Mouse (Mus musculus) cerebellum, postnatal 4 days (tissue): ENCODE results near the gene Taldo1.

Experiments used
- DNase-seq, 2 experiments: peaks; one replicate each; pipeline ENCODE4 v3.0.0; 2022; ENCODE audit warnings: low spot score in 2 of 2, mixed read lengths in 1 of 2

Gene Taldo1

DNA sequence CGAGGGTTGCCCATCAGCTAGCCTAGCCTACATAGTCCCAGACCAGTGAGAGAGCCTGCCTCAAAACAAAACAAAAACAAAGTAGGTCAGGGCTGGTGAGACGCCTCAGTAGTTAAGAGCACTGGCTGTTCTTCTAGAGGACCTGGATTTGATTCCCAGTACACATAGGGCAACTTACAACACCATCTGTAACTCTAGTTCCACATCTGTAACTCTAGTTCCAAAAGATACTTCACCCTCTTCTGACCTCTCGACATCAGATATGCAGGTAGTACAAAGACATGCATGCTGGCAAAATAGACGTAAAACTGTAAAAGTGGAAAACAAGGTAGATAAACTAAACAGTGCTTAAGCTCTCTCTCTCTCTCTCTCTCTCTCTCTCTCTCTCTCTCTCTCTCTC, 31.8 kb downstream of the Taldo1 start:
- DNase-seq = no peak

DNA sequence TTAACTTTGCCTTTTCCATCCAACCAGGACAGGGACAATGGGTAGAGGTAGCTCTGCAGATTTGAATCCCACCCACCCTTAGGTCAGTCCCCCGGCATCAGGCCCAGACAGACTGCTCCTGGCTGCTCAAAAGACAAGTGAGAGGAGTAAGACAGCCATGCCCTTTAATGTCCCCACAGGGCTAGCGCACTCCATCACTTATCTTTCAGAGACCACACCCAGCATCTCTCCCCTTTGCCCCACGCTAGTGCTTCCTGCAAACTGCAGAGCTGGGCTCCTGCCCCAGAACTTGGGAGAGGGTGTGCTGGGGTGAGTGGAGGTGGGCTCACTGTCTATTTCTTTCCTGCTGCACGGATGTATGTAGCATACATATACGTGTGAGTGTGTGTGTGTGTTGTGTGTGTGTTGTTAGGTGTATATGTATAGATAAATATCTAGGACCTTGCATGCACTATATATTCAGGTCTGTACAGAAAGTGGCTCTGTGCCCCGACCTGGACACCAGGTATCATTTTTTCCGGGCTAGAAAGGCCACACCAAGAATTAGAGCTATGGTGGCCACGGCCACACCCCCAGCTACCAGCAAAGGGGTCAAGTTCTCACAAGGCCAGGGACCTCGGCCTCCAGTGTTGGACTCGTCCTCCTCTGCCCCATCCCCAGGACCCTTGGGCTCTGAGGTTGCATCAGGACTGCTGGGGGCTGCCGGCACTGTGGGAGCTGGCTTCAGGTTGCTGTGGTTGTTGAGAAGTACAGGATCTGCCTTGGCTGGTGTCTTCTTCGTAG, 35.1 kb downstream of the Taldo1 start:
- DNase-seq = no peak

DNA sequence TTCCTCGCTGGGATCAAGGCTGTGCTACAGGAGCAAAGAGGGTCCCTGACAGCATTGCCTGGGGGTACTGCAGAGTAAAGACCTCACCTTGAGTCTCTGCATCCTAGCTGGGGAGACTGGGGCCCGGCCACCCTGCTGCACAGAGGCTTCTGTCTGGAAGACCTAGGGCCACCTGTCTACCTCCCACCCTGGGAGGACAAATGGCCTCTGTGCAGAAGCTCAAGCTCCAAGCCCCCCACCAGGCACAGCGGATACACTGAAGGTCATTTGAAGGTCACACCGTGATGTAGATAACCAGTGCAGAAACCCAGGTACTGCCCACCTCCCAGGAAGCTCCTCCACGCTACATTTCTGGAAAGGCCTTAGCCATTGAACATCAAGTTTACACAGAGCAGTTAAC, 36.7 kb downstream of the Taldo1 start:
- no peak for DNase-seq

DNA sequence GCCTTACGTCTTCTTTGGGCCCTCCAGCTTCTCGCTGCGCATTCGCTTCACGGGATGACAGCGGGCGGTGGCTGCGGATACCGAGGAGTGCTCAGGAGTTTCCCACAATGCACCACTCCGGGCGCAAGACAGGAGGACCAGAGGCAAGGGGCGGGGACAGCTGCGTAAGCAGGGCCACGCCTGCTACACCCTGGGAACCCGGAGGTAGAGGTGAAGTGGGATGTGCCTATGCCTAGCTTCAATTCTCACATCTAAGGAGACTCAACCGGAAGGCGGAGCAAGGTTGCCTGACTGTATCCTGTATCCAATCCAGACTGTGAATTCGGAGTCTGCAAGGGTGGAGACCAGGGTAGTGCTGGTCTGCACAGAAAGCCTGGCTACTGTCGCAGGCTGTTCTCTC, 37.3 kb downstream of the Taldo1 start, which contains the start of gene Cend1:
Gene Cend1 (minus strand): TSS at position 182 of the 400 bp plus-strand sequence.
- peak in 1 of 2 experiments; percentile 56 for DNase-seq

DNA sequence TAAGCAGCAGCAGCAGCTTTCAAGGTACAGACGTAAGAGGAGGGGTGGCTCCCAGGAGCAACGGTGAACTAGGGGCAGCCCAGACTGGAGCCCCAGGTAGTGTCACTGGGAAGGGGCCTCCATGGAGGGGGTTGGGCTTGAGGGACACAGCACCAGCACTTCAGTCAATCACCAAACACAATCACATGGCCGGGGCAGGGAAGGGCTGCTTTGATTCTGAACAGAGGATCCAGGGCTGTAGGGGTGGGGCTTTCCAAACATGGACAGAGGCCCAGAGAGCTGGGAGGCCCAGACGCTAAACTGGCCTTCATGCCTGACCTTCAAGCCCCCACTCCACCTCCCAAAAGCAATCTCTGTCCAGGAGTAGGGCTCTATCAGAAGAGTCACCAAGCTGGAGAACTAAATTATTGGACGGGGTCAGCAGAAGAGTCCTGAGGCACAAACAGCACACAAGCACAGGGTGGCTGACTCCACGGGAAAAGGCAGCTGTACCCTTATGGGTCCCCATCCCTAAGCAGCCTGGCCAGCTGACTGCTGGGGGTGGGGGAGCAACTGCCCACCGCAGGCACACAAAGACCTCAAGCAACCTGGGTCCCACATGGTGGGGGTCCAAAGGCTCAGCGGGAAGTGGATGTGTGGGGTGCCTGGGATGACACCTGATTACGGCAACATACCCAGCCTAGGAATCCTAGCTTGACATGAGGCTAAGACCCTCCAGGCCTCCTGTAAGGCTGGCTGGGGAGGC, 38.0 kb downstream of the Taldo1 start:
- no peak for DNase-seq

DNA sequence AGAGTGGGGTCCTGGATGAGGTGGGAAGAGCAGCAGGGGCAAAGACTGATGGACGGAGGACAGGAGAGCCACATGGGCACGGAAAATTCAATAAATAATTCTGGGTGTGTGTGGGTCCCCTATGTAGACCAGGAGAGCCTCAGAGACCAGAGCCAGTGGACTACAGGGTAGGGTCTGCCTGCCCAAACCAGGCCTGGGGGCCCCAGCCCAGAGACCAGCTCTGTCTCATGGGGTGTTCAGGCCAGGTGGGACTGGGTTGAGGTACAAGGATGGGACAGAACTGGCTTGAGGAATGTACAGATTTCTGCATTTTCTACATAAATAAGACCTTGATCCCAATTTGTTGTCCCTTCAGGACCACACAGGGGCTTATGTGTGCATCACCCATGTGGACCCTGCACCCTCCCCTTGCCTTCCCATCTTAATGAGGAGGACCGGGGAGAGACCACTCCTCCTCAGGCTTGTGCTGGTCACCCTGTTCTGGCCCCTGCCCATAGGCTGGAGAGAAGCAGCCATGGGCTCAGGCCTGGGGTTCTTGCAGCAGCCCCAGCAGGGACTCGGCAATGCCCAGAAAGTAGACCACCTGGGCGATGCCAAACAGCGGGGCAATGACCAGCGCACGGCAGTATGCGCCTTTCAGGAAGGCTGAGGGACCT, 38.7 kb downstream of the Taldo1 start:
- DNase-seq = no peak

DNA sequence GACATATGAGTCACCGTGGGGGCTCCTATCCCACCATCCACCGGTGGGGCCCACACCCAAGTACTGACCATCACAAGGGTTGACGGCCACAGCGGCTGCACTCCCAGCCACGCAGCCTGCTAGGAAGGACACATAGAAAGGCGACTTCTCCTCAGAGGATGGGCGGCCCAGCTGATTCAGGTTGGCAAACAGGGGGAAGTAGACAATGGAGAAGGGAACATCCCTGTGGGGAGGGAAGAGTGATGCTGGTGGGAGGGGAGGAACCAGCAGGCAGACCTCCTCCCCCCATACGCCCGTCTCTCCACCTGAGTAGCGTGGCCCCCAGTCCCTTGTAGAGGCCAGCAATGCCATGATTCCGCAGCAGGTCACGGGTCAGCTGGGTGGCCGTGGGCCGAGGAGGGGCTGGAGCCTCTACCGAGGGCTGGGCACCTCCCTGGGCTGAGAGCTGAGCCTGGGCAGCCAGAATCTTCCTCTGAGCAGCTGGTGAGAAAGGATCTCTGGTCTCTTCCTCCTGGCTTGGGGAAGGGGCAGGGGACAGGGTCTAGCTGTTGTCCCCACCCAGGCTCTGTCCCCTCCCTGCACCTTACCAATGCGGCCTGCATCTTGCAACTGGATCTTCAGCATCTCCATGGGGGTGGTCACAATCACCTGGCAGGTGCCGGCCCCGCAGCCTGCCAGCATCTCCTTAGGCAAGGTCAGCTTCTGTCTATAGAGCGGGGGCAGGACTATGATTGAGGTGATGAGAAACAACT, 39.6 kb downstream of the Taldo1 start:
- no peak for DNase-seq

DNA sequence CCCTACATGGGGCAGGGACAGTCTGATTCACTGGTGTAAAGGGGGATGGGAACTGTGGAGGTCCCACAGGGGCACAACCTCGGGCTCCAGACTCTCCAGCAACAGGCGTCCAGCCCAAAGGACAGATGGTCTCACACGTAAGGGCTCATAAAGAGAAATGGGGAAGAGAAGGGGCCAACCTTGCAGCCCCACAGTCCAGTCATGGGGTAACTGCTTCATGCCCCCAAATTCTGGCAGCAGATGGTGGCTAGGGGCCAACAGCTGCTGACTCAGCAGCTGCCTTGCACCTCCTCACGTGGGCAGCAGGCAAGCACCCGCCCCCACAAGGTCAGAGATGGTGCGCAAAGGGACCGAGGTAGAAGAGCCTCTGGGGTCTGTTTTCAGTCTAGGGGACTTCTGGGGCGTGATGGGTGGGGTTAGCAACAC, 40.2 kb downstream of the Taldo1 start:
- no peak for DNase-seq

DNA sequence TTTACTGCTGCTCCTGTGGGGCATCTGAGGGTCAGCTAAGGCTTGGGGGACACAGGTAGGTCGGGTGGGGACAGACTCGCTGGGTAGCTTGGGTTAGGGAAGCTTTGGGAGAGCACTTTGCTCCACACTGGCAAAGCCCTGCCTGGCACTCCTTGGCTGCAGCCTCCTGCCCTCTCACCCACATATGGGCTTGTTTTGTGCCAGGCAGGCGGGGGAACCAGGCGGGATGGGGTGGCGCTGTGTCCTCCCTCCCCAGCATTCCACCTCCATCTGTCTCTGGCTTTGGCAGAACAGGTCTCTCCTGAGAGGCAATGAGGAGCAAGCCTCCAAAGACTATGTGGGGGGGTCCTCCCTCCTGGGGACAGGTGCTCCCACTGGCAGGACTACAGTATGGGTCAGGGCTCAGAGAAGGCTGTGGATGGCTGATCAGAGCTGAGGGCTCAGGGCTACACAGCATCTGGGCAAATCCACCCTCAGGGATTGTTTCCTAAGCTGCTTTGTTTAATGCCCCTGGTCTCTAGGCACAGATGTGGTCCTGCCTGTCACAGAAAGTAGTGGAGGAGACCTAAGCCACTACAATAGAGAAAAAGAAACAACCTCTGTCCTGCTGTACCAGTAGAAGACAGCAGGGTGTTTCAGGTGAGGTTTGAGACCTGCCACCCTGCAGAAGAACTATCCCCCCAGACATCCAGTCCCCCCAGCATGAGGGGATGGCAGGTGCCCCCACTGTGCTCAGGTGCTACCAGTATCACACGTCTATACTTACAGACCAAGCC, 40.9 kb downstream of the Taldo1 start:
- DNase-seq = peak in 1 of 2 experiments; percentile 46

DNA sequence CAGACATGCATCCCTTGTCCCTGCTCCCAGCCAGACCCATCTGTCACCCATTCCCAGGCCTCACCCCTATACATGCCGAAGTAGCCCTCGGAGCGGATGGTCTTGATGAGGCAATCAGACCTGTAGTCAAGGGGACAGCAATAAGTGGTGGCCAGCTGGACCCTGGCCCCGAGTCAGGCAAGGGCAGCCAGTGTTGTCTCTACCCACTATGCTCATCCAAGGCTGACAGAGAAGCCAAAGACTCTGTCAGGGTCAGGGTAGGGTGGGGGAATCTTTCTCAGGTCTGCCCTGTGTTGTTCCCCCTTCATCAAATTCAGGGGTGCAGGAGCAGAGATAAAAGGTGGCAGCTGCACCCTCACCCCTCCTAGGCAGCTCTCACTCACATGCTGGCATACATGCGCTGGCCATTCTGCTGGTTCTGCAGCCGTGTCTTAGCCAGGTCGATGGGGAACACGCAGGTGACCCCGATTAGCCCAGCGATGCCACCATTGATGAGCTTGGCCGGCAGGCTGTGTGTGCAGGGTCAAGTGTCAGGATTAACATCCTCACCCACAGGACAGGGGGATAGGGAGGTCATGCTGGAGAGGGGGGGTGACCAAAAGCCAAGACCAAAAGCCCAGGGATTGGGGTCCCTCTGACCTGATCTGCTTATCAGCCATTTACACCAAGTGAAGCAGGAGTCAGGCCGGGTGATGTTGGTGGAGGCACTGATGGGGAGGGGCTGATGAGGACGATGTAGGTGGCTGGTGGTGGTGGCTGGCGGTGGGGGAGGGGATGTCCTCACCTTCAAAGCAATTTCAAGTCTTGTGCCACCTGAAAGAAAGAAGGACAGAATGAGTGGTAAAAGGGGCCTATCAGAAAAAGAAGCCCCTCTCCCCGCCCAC, 41.8 kb downstream of the Taldo1 start:
- DNase-seq = no peak

DNA sequence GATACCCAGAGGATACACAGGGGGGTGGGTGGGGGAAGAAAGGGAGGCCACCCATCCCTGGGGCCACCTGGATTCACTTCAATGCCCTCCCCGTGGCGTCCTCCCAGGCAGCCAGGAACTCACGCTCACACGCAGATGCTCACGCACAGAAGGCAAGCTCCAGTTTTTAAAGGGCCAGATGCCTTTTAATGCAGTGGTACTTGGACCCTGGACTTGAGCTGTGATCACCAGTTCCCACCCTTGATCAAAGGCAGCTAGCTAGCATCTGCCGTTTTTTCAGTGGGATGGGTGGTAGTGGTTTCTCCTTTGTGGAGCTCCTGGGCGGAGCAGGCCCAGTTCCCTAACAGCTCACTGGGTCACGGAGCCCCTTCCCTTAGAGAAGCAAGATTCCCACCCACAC, 42.5 kb downstream of the Taldo1 start:
- DNase-seq = no peak

DNA sequence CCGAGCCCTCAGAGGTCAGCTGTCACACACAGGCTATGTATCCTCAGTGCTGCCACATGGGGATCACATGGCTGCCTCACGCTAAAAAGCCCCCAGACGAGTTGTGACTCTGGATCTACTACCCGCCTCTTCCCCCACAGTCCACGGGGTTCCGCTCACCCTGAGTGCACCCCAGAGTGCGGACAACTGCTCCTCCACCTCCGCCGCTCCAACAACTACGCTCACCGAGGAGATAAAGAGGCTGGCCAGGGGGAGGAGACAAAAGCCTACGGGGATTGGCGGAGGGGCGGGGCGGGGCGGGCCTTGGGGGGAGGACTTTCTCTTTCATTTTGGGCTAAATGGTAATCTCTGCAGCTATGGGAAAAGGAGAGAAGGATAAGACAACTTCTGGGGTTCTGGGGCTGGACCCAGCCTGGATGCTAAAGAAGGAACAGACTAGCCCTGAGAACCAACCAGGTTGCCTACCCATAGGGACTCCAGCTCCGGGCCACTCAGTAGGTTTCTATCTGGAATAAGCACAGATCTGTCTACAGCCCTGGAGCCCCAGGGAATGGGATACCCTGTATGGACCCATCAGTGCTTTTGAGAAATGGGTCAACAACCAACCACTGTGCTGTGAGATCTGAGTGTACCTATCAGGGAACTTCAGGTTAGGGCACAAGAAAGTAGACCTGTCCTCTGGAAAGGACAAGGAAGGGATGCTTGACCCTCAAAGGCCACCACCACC, 43.3 kb downstream of the Taldo1 start:
- DNase-seq = no peak

DNA sequence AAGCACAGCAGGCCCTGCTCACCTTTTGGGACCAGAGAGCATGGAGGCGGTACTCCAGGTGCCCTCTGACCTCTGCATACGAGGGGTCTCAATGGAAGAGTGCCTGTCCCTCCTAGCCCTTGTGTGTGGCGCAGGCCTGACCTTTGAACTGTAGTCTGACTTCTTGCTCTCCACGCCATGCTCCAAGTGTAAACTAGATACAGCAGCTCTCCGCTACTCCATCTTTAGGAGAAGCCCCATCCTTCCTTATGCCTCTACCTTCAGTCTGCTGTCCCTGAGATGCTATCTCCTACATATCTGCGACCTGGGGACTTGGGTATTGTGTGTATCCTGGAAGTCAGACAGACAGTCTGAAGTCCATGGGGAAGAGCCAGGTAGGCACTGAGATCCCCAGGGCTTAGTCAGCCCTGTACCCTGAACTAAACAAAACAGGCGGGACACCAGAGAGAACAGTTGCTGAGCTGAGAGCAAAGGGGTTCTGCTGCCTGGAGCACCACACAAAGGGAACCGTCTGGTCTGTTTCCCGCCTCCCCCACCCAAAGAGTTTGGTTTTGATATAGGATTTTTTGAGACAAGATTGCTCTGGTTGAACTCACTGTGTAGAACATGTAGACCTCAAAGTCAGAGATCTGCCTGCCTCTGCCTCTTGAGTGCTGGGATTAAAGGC, 44.0 kb downstream of the Taldo1 start:
- no peak for DNase-seq

DNA sequence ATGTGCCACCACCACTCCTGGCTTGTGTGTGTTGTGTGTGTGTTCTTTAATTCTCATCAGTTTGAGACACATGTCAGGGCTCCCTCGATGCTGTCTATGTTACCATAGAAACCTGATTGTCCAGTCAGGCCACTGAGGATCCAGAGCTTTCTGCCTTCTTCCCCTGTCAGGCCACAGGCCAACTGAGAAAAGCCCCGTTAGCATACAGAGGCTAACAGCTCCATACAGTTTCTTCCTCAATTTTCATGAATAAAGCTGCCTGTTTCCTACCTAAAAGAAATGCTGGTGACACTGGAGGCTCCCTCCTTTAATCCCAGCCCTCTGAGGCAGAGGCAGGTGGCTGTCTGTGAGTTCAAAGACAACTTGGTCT, 44.5 kb downstream of the Taldo1 start:
- DNase-seq = no peak

DNA sequence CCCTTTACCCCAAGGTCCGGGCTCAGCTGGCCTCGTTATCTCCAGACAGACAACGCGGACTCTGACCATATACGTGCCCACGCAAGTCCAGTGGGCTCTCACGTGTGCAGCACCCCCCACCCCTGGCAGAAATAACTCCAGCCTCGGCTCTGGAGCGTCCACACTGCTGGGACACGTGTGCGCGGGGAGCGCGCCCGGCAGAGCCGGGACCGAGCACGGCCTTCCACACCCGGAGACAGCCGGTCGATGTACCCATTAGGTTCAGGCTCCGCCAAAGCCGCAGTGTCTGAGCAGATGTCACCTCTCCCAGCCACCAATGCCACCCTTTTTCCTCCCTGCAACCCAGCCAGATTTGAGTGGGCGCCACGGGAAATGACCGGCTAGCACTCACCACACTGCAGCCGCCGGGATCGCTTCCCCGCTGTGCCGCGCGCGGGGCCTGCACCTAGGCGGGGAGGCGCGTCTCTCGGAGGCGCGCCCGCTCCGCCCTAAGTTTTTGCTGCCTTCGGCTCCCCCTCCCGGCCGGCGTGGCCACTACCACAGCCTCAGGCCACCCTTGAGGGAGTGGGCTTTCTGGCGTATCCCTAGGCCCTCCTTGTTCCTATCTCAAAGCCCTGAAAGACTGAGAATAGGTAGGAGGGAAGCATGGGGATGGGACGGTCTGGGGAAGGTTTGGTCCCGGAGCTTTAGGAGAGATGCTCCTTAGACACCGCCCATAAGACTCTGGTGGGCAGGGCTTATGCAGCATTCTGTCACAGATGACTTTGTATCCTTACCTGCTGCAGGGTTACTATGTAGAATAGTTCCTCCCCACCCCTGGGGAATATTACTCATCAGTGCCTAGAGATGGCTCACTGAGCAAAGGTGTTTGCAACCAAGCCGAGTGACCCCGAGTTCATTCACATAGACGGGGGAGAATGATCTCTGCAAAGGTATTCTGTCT, 45.5 kb downstream of the Taldo1 start, which contains the start of gene Slc25a22:
Gene Slc25a22 (minus strand): TSS at position 715 of the 943 bp plus-strand sequence.
- peak; percentile 74 to 83 for DNase-seq

DNA sequence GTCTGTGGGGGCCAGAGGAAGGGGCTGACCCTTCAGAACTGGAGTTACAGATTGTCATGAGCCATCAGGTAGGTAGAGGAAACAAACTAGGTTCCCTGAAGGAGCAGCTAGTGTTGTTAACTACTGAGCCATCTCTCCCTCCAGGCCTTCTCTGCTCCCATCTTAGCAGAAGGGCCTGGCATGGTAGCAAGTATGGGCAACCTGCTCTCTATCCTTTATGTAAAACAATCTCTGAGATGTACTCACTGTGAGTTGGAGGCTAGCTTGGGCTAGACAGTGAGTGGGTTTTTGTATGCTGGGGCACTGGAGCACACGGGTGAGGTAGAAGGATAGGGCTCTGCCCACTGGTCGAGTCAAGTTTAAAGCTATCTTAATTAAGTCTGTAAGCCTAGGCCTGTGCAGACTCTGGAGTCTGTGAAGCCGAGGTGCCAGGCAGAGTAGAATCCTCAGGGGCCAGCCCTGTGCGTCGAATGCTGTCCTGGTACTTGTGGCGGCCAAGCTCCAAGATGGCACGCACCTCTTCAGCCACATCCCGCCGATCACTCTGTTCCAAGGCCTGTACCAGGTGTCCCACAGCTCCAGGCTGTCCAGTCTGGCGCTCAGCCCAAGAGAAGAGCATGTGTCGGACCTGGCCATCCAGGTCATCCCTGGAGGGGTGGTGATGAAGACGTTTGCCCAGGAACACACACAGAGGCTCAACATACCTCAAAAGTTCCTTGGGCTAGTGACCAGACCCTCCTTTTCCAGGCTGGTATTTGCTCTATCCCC, 46.4 kb downstream of the Taldo1 start:
- DNase-seq = no peak

DNA sequence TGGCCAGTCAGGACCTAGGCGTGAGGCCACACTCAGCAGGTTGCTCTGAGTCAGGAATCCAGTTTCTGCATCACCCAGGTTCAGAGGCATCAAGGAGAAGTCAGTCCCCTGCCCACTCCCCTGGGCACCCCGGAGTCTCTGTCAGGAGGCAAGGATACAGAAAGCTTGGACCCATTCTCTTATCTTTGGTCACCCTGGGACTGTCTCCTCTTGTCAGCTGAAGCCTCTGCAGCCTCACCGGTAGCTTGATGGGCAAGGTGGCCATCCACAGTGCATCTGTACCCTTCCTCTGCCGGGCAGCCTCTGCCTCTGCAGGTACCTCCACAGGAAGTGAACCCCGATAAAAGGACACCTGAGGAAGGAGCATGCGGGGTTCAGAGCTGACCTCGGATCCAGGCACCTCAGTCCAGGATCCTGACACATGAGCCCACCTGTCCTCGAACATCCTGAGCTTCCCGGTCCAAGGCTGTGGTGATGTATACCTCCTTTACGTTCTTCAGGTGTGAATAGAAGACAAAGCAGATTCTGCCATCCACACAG, 47.2 kb downstream of the Taldo1 start:
- DNase-seq = no peak
